Mouse (Mus musculus) liver, embryonic 11.5 days (tissue): ENCODE data around the gene Krtap7-1. TPM values are rescaled to one million over a fixed set of nuclear protein-coding genes. Genes with fewer than 3 reads are reported as not detected.

Experiments
- ATAC-seq: fragments of 200-750 bp; cut with Nextera tagmentation; replicated peaks from 2 replicates; pipeline ENCODE4 v1.8.0; 2017; ENCODE audit warnings: moderate number of reproducible peaks, mild to moderate bottlenecking, moderate TSS enrichment, moderate library complexity; ENCODE audit not compliant: low FRiP score
- DNase-seq: peaks from one replicate; pipeline ENCODE4 v3.0.0-alpha.2; 2017; ENCODE audit warnings: low spot score
- H3K27ac ChIP-seq: fragments of 300-500 bp; sonication (generic); 2 replicates; pipeline ENCODE4 v1.5.1; 2014; ENCODE audit warnings: mild to moderate bottlenecking, low read depth, low read length, control low read depth
- H3K27me3 ChIP-seq: fragments of 300-500 bp; sonication (generic); replicated peaks from 2 replicates; pipeline ENCODE4 v1.6.1; 2014; ENCODE audit warnings: low read length, mixed read lengths; ENCODE audit not compliant: control insufficient read depth, insufficient read depth
- H3K36me3 ChIP-seq: fragments of 300-500 bp; sonication (generic); 2 replicates; pipeline ENCODE4 v1.6.1; 2014; ENCODE audit warnings: mild to moderate bottlenecking, low read length, moderate library complexity, mixed read lengths; ENCODE audit not compliant: control insufficient read depth, insufficient read depth
- H3K4me1 ChIP-seq: fragments of 300-500 bp; sonication (generic); replicated peaks from 2 replicates; pipeline ENCODE4 v1.6.1; 2014; ENCODE audit warnings: low read length, mixed read lengths; ENCODE audit not compliant: control insufficient read depth, insufficient read depth
- H3K4me2 ChIP-seq: fragments of 300-500 bp; sonication (generic); 2 replicates; pipeline ENCODE4 v1.6.1; 2014; ENCODE audit warnings: mild to moderate bottlenecking, control low read depth, moderate library complexity
- H3K4me3 ChIP-seq: fragments of 300-500 bp; sonication (generic); 2 replicates; pipeline ENCODE4 v1.5.1; 2014; ENCODE audit warnings: low read depth, low read length, control low read depth
- H3K9ac ChIP-seq: fragments of 300-500 bp; sonication (generic); 2 replicates; pipeline ENCODE4 v1.6.1; 2014; ENCODE audit warnings: low read depth, low read length, control low read depth
- H3K9me3 ChIP-seq: fragments of 300-500 bp; sonication (generic); 2 replicates; pipeline ENCODE4 v1.6.1; 2016; ENCODE audit warnings: low read length, inconsistent platforms, mixed read lengths; ENCODE audit not compliant: control insufficient read depth
- WGBS: fragments of 180-500 bp; shearing (Covaris S2); extraction: QIAGEN DNeasy Blood & Tissue Kit; methylation state at CpG from one replicate; pipeline ENCODE4 v1.1.7; 2014; 5-methylcytosine and 5-hydroxymethylcytosine counted together
- polyA plus RNA-seq: library from polyadenylated mRNA; unstranded; fragments of >200 nt; fragmentation: Nextera tagmentation; extraction: Ambion mirVana; gene quantifications from 2 replicates; pipeline ENCODE4 v1.2.1, GENCODE M21; 2014

The Krtap7-1 gene
- polyA plus RNA-seq, 1 experiment from 2014 or later, result not detected

GRCm38 (mm10) chr16:89520091-89520490, 12.0 kb upstream of the Krtap7-1 start:
- Histone ChIP-seq H3K27ac (no peak overlapping the region), H3K36me3 (no peaks in the 10 kb centered on the region), H3K9ac (no peak overlapping the region), H3K27me3 (no peaks in the 10 kb centered on the region), H3K4me1 (no peaks in the 10 kb centered on the region), H3K9me3 (no peaks in the 10 kb centered on the region), H3K4me2 (no peak overlapping the region), H3K4me3 (no peak overlapping the region)
- 85% methylated on average over 6 of the region's 6 CpGs for WGBS
- ATAC-seq (no peak), DNase-seq (no peak)

DNA sequence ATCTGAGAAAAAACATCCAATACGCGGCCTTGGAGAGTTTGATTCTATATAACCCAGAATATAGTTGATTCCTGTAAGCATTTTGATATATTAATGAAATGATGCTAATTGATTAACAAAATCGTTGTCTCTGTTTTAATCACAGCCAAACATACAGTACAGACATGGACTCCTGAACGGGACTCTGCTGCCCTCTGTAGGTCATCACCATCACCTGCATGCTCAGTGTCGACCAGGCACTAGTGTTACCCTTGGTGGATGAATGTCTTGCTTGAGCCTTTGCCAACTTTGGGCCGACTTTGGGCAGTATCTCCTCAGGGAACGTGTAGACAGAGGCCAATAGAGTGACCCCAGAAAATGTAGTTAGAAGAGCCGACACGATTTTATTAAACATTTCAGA, 9.5 kb upstream of the Krtap7-1 start:
- ATAC-seq, result no peak
- WGBS, result 55% methylated on average over 9 of the region's 9 CpGs
- no peak for DNase-seq

DNA sequence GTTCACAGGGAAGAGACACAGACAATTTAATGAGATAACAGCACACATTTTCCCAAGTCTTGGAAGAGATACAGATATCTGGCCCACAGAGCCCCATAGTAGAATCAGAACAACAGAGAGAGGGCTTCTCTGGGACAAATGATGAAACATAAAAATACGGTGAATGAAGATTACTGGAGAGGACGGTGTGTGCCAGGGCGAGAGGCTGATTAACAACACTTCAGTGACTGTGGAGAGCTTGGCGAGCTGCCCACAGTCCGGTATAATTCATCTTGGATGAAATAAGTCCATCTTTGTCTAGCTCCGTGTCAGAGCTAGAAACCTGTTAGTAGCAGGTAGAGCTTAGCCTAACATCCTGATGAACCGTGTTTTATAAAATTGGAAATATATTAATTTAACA, 5.3 kb upstream of the Krtap7-1 start:
- no peaks in the 10 kb centered on the region for H3K4me1 ChIP-seq
- no peak for ATAC-seq
- no peaks in the 10 kb centered on the region for H3K27me3 ChIP-seq
- DNase-seq, result no peak
- no peaks in the 10 kb centered on the region for H3K36me3 ChIP-seq
- no peak overlapping the region for H3K9ac ChIP-seq
- WGBS, result 81% methylated on average over 7 of the region's 7 CpGs
- H3K9me3 ChIP-seq, result no peaks in the 10 kb centered on the region
- no peak overlapping the region for H3K27ac ChIP-seq
- H3K4me3 ChIP-seq, result no peak overlapping the region
- no peak overlapping the region for H3K4me2 ChIP-seq

More for the DNA sequence above, 9.5 kb upstream of the Krtap7-1 start:
- no peak overlapping the region for H3K9ac ChIP-seq
- H3K36me3 ChIP-seq, result no peaks in the 10 kb centered on the region
- H3K9me3 ChIP-seq, result no peaks in the 10 kb centered on the region
- no peaks in the 10 kb centered on the region for H3K27me3 ChIP-seq
- H3K27ac ChIP-seq, result no peak overlapping the region
- no peak overlapping the region for H3K4me3 ChIP-seq
- H3K4me2 ChIP-seq, result no peak overlapping the region
- no peaks in the 10 kb centered on the region for H3K4me1 ChIP-seq

- H3K36me3 ChIP-seq, result no peaks in the 10 kb centered on the region
- WGBS, result 82% methylated on average over 2 of the region's 2 CpGs
- H3K27me3 ChIP-seq, result no peaks in the 10 kb centered on the region
- no peak overlapping the region for H3K9ac ChIP-seq
- DNase-seq (no peak), ATAC-seq (no peak)
- no peaks in the 10 kb centered on the region for H3K4me1 ChIP-seq
- H3K27ac ChIP-seq, result no peak overlapping the region
- no peaks in the 10 kb centered on the region for H3K9me3 ChIP-seq
- H3K4me2 ChIP-seq, result no peak overlapping the region
- H3K4me3 ChIP-seq, result no peak overlapping the region
These were observed 4.6 kb downstream of the Krtap7-1 start for GRCm38 (mm10) chr16:89503571-89503970.

DNA sequence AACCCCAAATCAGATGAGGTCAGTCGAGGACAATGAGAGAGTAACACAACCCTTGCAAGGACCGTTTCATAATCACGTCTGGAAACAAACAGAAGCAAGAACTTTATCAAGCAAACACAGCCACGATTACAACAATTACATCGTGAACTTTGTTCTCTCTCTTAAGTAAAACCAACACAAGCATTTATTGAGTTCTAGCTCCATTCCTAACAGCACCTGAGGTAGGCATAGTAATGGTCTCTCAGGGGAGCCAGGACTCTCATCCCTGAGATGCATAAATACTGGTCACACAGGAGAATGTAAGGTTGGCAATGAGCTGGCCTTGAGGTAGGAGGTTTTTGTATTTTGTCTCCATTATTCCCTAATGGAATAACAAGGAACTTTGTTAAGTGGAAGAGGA, 6.3 kb downstream of the Krtap7-1 start:
- ATAC-seq (no peak), DNase-seq (no peak)
- Histone ChIP-seq H3K4me1 (no peaks in the 10 kb centered on the region), H3K27me3 (no peaks in the 10 kb centered on the region), H3K9ac (no peak overlapping the region), H3K9me3 (no peaks in the 10 kb centered on the region), H3K27ac (no peak overlapping the region), H3K36me3 (no peaks in the 10 kb centered on the region), H3K4me3 (no peak overlapping the region), H3K4me2 (no peak overlapping the region)
- WGBS, result 68% methylated on average over 5 of the region's 5 CpGs

DNA sequence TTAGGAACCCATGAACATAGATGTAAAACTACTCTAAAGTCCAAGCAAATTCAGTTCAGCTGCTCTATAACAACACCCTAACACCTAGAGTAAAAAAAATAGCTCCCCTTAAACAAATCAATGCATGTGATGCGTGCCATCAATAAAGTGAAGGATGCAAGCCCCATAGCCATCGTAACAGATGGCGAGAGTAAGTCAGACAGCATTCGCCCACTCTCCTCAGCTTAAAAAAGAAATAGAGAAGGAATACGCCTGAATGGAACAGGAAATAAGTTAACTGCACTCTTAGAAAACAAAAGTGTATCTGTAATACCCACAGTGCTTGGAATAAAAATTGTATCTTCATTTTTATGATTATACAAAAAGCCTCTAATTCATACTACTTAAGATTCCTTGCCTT, 11.1 kb downstream of the Krtap7-1 start:
- Histone ChIP-seq H3K27ac (no peak overlapping the region), H3K4me3 (no peak overlapping the region), H3K36me3 (no peaks in the 10 kb centered on the region), H3K4me2 (no peak overlapping the region), H3K27me3 (no peaks in the 10 kb centered on the region), H3K9me3 (no peaks in the 10 kb centered on the region; the same call in 1 of the 2 replicates), H3K9ac (no peak overlapping the region), H3K4me1 (no peaks in the 10 kb centered on the region)
- ATAC-seq (no peak), DNase-seq (no peak)
- WGBS, result 82% methylated on average over 5 of the region's 5 CpGs

DNA sequence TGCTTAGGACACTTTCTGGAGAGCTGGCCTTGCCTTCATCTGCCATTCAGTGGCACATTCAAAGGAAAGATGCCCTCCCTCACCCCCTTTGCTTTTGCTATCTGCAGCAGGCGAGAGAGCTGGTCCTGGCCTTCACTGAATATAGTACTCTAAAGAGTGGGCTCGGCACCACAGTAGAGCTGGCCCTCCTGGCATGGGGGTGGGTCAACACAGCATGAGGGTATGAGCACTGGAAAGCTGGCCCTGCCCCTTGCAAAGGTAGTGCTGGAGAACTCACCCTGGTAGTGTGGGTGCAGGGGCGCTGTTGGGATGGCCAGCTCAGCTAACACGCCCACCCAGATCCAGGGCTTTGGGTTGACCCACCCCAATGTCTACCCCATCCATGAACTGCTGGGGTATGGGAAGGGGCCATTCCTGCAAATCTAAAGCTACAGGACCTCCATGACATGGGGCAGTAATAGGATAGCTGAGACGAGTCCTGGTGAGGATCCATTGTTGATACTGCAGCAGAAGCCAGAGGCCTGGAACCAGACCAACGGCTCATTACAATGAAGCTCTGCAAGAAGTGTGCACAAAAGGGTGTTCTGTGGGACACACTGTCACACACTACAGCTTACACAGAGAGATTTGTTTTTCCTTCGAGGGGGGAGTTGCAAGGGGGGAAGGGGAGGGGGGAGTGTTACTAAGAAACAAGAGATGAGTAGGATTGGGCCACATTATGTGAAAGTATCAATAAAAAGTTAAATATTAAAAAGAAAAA, 12.5 kb downstream of the Krtap7-1 start:
- Histone ChIP-seq H3K27me3 (no peaks in the 10 kb centered on the region), H3K27ac (no peak overlapping the region), H3K4me3 (no peak overlapping the region), H3K9ac (no peak overlapping the region), H3K9me3 (no peaks in the 10 kb centered on the region; the same call in 1 of the 2 replicates), H3K4me1 (no peaks in the 10 kb centered on the region), H3K36me3 (no peaks in the 10 kb centered on the region), H3K4me2 (no peak overlapping the region)
- WGBS, result 81% methylated on average over 7 of the region's 7 CpGs
- ATAC-seq, result no peak
- no peak for DNase-seq

GRCm38 (mm10) chr16:89487852-89488251, 20.3 kb downstream of the Krtap7-1 start, which contains the start of gene Krtap8-1:
Gene Krtap8-1 (minus strand): TSS chr16:89487952.
- Histone ChIP-seq H3K9me3 (no peaks in the 10 kb centered on the region), H3K4me1 (no peaks in the 10 kb centered on the region), H3K36me3 (no peaks in the 10 kb centered on the region), H3K27me3 (no peaks in the 10 kb centered on the region), H3K4me2 (no peak within 1 kb of the TSS), H3K9ac (no peak within 1 kb of the TSS), H3K27ac (no peak within 1 kb of the TSS), H3K4me3 (no peak within 1 kb of the TSS)
- ATAC-seq (no peak), DNase-seq (no peak)
- WGBS, result 83% methylated on average over 7 of the region's 7 CpGs

DNA sequence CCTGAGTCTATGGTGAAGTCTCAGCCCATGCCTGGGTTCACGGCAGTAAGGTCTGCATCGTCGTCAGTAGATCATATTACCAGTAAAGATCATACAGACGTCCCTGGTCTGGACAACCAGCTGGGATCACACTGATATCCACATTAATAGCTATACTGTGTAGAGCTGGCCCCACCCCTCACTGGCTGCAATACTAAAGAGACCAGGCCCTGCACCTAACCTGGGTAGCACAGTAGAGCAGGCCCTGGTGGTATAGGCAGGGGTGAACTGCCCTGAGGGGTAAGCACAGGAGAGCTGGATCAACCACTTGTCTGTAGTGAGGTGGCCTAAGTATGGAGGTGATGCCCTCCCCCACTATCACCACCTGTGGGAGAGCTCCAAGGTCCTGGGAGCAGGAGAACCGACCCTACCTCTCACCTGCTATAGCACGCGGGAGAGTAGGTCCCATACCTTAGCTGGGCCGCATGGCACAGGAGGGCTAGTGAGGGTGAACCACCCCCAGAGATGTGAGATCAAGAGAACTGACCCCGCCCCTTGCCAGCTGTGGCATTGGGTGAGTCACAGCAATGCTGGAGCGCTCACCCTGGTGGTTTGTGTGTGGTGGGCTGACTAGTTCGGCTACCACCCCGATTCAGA, 30.3 kb downstream of the Krtap7-1 start:
- Histone ChIP-seq H3K9ac (no peak overlapping the region), H3K9me3 (no peaks in the 10 kb centered on the region), H3K27me3 (no peaks in the 10 kb centered on the region), H3K4me1 (no peaks in the 10 kb centered on the region), H3K36me3 (no peaks in the 10 kb centered on the region), H3K4me3 (no peak overlapping the region), H3K27ac (no peak overlapping the region), H3K4me2 (no peak overlapping the region)
- ATAC-seq (no peak), DNase-seq (no peak)
- WGBS, result 85% methylated on average over 12 of the region's 12 CpGs
